Comparison of ENCODE assay signal across 8 mouse cellular contexts in the genomic region with DNA sequence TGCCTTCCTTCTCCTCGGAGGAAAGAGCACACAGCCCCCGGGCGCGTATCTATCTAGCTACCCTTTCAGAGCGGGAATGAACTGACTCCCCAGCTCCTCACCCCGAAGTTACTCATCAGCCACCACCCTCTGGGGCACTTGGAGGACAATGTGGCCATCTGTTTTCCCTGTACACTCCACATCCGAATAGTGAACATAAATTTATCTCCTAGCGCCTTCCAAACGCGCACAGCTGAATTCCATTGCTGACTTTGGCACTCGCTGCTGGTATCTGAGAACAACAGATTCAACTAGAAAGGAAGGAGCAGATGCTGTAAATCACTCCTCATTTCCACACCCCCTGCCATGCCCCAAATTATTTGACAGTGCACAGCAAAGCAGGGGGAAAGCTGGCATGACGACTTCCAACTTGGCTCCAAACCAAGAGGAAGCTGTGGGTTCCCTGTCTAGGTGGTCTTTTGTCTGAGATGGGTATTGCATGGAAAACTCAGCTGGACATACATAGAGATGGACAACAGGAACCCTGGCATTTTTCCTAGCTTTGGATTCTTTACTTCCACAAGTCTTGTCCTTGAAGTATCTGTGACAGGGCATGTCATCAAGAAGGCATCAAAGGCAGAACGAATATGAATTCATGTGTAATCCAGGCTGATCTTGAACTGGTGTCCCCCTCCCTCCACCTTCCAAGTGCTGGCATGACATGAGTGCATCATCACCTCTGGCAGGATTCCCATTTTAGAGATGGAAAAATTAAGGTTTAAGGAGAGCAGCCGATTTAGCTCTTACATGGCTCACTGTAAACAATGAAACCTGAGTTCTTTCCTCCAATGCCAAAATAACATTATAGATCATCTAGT. TPM values are rescaled to one million over a fixed set of nuclear protein-coding genes. Genes with fewer than 3 reads are reported as not detected.
DNase-seq lines count a peak whose midpoint lies in the region; ATAC-seq lines count a peak whose summit lies in the region.

No protein-coding gene starts in this region.

- DNase-seq in kidney, adult 11 months, result peak; percentile 72
- no peak for DNase-seq in kidney, adult 18-20 months
- DNase-seq in cerebellum, postnatal 14 days, result peak; percentile 56 to 60
- peak; percentile 81 to 85 for DNase-seq in layer of hippocampus, adult 8-10 months (ENCODE audit: low spot score in 2 of 2)
- DNase-seq in liver, embryonic 11.5 days (ENCODE audit: low spot score), result no peak

- H3K27ac ChIP-seq in heart, embryonic 14.5 days (replicated peaks in 1 of 2; ENCODE audit: control insufficient read depth in 1 of 2, insufficient read depth in 1 of 2, low read depth in 2 of 2, low read length in 2 of 2), result peak overlapping the region; percentile 44 to 85
- H3K27ac ChIP-seq in liver, embryonic 11.5 days (ENCODE audit: low read depth, low read length), result no peak overlapping the region; the same call in 1 of the 2 replicates

- H3K36me3 ChIP-seq in heart, embryonic 14.5 days (ENCODE audit: control insufficient read depth, insufficient read depth, low read length), result no peaks in the 10 kb centered on the region
- no peaks in the 10 kb centered on the region for H3K36me3 ChIP-seq in liver, embryonic 11.5 days (ENCODE audit: control insufficient read depth, insufficient read depth, low read length)

- no peaks in the 10 kb centered on the region for H3K9me3 ChIP-seq in heart, embryonic 14.5 days (ENCODE audit: control insufficient read depth, low read length)
- no peaks in the 10 kb centered on the region for H3K9me3 ChIP-seq in liver, embryonic 11.5 days (ENCODE audit: control insufficient read depth, low read length)

- H3K4me3 ChIP-seq in heart, embryonic 14.5 days (ENCODE audit: control insufficient read depth in 1 of 2, insufficient read depth in 1 of 2, low read depth in 1 of 2, low read length in 2 of 2), result no peak overlapping the region
- H3K4me3 ChIP-seq in liver, embryonic 11.5 days (ENCODE audit: low read depth, low read length), result no peak overlapping the region

- H3K9ac ChIP-seq in heart, embryonic 14.5 days (ENCODE audit: low read length), result peak overlapping the region; percentile 54
- H3K9ac ChIP-seq in liver, embryonic 11.5 days (ENCODE audit: low read depth, low read length), result no peak overlapping the region

- WGBS in heart, embryonic 14.5 days, result 8% methylated on average over 10 of the region's 14 CpGs
- 67% methylated on average over 14 of the region's 14 CpGs for WGBS in liver, embryonic 11.5 days

- ATAC-seq in heart, embryonic 14.5 days (ENCODE audit: insufficient number of reproducible peaks, insufficient read depth, low FRiP score, low read depth), result peak; percentile 37; the same call in 1 of the 2 replicates
- ATAC-seq in megakaryocyte-erythroid progenitor cell, adult 5-6 weeks (replicated peaks; ENCODE audit: low FRiP score, low TSS enrichment, poor library complexity, severe bottlenecking), result peak; percentile 29; the same call in 1 of the 2 replicates
- ATAC-seq in monocyte, adult 5-6 weeks (replicated peaks; ENCODE audit: insufficient number of reproducible peaks, low FRiP score, low TSS enrichment, poor library complexity, severe bottlenecking), result no peak
- no peak for ATAC-seq in liver, embryonic 11.5 days (replicated peaks; ENCODE audit: low FRiP score)

- H3K4me1 ChIP-seq in heart, embryonic 14.5 days (ENCODE audit: control insufficient read depth in 2 of 2, insufficient read depth in 2 of 2, low read length in 2 of 2), result peaks cover 43 to 63% of the 10 kb centered on the region in 2 experiments
- H3K4me1 ChIP-seq in liver, embryonic 11.5 days (replicated peaks; ENCODE audit: control insufficient read depth, insufficient read depth, low read length), result peaks cover 23% of the 10 kb centered on the region

- H3K4me2 ChIP-seq in heart, embryonic 14.5 days (ENCODE audit: low read length), result peak overlapping the region; percentile 50
- H3K4me2 ChIP-seq in liver, embryonic 11.5 days, result no peak overlapping the region

- no peaks in the 10 kb centered on the region for H3K27me3 ChIP-seq in heart, embryonic 14.5 days (ENCODE audit: control insufficient read depth, insufficient read depth, low read length)
- H3K27me3 ChIP-seq in liver, embryonic 11.5 days (replicated peaks; ENCODE audit: control insufficient read depth, insufficient read depth, low read length), result no peaks in the 10 kb centered on the region

RNA-seq across cellular contexts. Expression of a gene that starts 52.9 kb away (rescaled TPM):
- polyA plus RNA-seq in heart, embryonic 14.5 days (2014; fragmentation: Nextera tagmentation; extraction: Ambion mirVana), result 9.6 and 10.4 TPM in 2 replicates
- 10 to 100 TPM; 26.1 to 30.8 (median 29.7) TPM for total RNA-seq in layer of hippocampus, adult 8-10 months (2022)
- 5.6 and 13.3 TPM in 2 replicates for total RNA-seq in megakaryocyte-erythroid progenitor cell, adult 5-6 weeks (2014; fragmentation: Nextera tagmentation)
- total RNA-seq in megakaryocyte-erythroid progenitor cell, adult 5-6 weeks (2017), result 3.7 and 4.0 TPM in 2 replicates
- 13.4 to 29.4 TPM (median 21.3 TPM) in 3 replicates for total RNA-seq in monocyte, adult 5-6 weeks (2017)
- 13.4 and 18.1 TPM in 2 replicates for polyA plus RNA-seq in liver, embryonic 11.5 days (2014; fragmentation: Nextera tagmentation; extraction: Ambion mirVana)

Comparison
In these comparisons a context has a peak if more than half of its experiments do, and no peak if none do; other contexts are left out.
1. DNase-seq: peak in kidney, adult 11 months (single experiment), cerebellum, postnatal 14 days (2 of 2) and layer of hippocampus, adult 8-10 months (2 of 2); none in kidney, adult 18-20 months (single experiment) and liver, embryonic 11.5 days (single experiment).
2. ATAC-seq: peak in heart, embryonic 14.5 days (single experiment) and megakaryocyte-erythroid progenitor cell, adult 5-6 weeks (single experiment); none in monocyte, adult 5-6 weeks (single experiment) and liver, embryonic 11.5 days (single experiment).